In the genomic region with DNA sequence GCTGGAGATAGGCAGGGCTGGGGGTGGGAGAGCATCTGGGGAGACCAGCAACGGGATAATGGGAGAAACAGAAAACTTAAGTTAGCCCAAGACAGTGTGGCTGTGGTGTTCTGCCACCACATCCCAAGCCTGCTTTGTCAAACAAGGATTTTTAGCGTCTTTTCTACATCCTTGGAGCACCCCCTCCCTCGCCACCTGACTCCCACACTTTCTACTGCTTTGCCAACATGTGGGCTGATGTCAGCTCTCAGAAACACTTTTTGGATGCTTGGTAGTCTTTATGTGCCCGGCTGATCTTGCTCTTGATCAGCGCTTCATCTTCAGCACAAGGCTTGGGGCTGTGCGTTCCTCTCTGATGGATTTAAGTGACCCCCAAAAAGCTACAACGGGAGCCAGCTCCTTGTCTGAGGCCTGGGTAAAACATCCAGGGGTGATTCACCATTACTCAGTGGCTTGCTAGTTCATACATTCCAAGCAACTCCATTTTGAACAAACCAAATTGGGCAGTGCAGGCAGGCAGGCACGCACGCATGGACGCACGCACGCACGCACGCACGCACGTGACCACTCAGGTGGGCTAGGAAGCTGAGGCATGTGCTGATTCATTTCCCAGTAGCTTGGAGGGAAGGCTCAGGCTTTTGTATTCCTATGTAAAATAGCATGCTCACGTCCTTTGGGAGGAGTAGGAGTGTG, we compare ENCODE assay signal across 13 mouse cellular contexts.
DNase-seq lines count a peak whose midpoint lies in the region; ATAC-seq and TF ChIP-seq lines count a peak whose summit lies in the region.
"Had no signal": no experiment of that assay in that cellular context is flagged by ENCODE, and none has a peak within 500 bp of the region (broad histone marks: within the 10 kb centered on the region; RNA-seq: fewer than 3 reads in every experiment).

No protein-coding gene starts in this region.

- no peaks in the 10 kb centered on the region for H3K9me3 ChIP-seq in neural tube, embryonic 13.5 days
- H3K9me3 ChIP-seq in forebrain, embryonic 14.5 days (replicated peaks; ENCODE audit: control insufficient read depth, low read length) = no peaks in the 10 kb centered on the region
- H3K9me3 ChIP-seq: heart, embryonic 15.5 days had no signal

- ATAC-seq in neural tube, embryonic 13.5 days (ENCODE audit: low read depth) = peak; percentile 45; the same call in 1 of the 2 replicates
- ATAC-seq in forebrain, embryonic 14.5 days = peak; percentile 56
- ATAC-seq in erythroblast, adult 5-6 weeks (replicated peaks; ENCODE audit: low FRiP score, poor library complexity, severe bottlenecking) = no peak

- no peak overlapping the region for H3K4me3 ChIP-seq in neural tube, embryonic 13.5 days
- H3K4me3 ChIP-seq in forebrain, embryonic 14.5 days (ENCODE audit: low read depth, low read length) = no peak overlapping the region
- H3K4me3 ChIP-seq in gastrocnemius, adult 2 months = no peak overlapping the region
- H3K4me3 ChIP-seq: heart, embryonic 15.5 days had no signal

- no peak overlapping the region for H3K4me2 ChIP-seq in neural tube, embryonic 13.5 days
- H3K4me2 ChIP-seq in forebrain, embryonic 14.5 days (ENCODE audit: low read length) = no peak overlapping the region
- H3K4me2 ChIP-seq: heart, embryonic 15.5 days had no signal

- WGBS in neural tube, embryonic 13.5 days = 78% methylated on average over 17 of the region's 17 CpGs
- WGBS in forebrain, embryonic 14.5 days = 62% methylated on average over 17 of the region's 17 CpGs

- TF ChIP-seq CTCF in gastrocnemius, adult 2 months (IDR thresholded peaks at IDR 0.05) = no peak

- peaks cover 38% of the 10 kb centered on the region for H3K4me1 ChIP-seq in neural tube, embryonic 13.5 days (replicated peaks)
- H3K4me1 ChIP-seq in forebrain, embryonic 14.5 days (ENCODE audit: control insufficient read depth, insufficient read depth, low read length) = peaks cover 8% of the 10 kb centered on the region
- H3K4me1 ChIP-seq: heart, embryonic 15.5 days had no signal

- H3K27ac ChIP-seq in neural tube, embryonic 13.5 days (replicated peaks) = peak overlapping the region; percentile 74
- peak overlapping the region; percentile 63 for H3K27ac ChIP-seq in forebrain, embryonic 14.5 days (ENCODE audit: low read depth, low read length)
- H3K27ac ChIP-seq in gastrocnemius, adult 2 months = no peak overlapping the region
- H3K27ac ChIP-seq: heart, embryonic 15.5 days; kidney, postnatal 0 days; liver, embryonic 14.5 days had no signal

- H3K9ac ChIP-seq in neural tube, embryonic 13.5 days = no peak overlapping the region; the same call in 1 of the 2 replicates
- no peak overlapping the region for H3K9ac ChIP-seq in forebrain, embryonic 14.5 days (ENCODE audit: low read length)
- H3K9ac ChIP-seq: heart, embryonic 15.5 days; liver, embryonic 14.5 days had no signal

- intact Hi-C loops in gastrocnemius, adult 2 months (cut with DNase I) = no loop called here

- DNase-seq in neural tube, embryonic 10.5 days (ENCODE audit: extremely low spot score, low spot score) = no peak
- no peak for DNase-seq in forebrain, embryonic 14.5 days (ENCODE audit: low spot score)
- DNase-seq in left cerebral cortex, adult 9 months (ENCODE audit: low spot score in 2 of 2) = peak; percentile 37 to 83
- peak; percentile 37 for DNase-seq in testis, postnatal 14 days (ENCODE audit: low spot score)
- DNase-seq in gastrocnemius, adult 2 months = no peak
- DNase-seq: cerebellum, postnatal 25 days; thymus, postnatal 36 days had no signal

- no peaks in the 10 kb centered on the region for H3K36me3 ChIP-seq in neural tube, embryonic 13.5 days
- no peaks in the 10 kb centered on the region for H3K36me3 ChIP-seq in forebrain, embryonic 14.5 days (ENCODE audit: control insufficient read depth, insufficient read depth, low read length)
- H3K36me3 ChIP-seq: G1E; heart, embryonic 15.5 days had no signal

- no peaks in the 10 kb centered on the region for H3K27me3 ChIP-seq in neural tube, embryonic 13.5 days
- H3K27me3 ChIP-seq in forebrain, embryonic 14.5 days (replicated peaks; ENCODE audit: control insufficient read depth, insufficient read depth, low read length) = no peaks in the 10 kb centered on the region

Comparison
In these comparisons a context has a peak if more than half of its experiments do, and no peak if none do; other contexts are left out.
1. DNase-seq: peak in left cerebral cortex, adult 9 months (2 of 2) and testis, postnatal 14 days (single experiment); none in neural tube, embryonic 10.5 days (single experiment), forebrain, embryonic 14.5 days (single experiment) and gastrocnemius, adult 2 months (single experiment).